Mouse (Mus musculus) kidney, embryonic 14.5 days (tissue): ENCODE results near the gene Ajm1. TPM values are rescaled to one million over a fixed set of nuclear protein-coding genes. Genes with fewer than 3 reads are reported as not detected.

Experiments
- ATAC-seq: fragments of 200-750 bp; cut with Nextera tagmentation; 2 replicates; pipeline ENCODE4 v1.8.0; 2017; ENCODE audit warnings: moderate number of reproducible peaks, mild to moderate bottlenecking, moderate TSS enrichment, moderate library complexity; ENCODE audit not compliant: low FRiP score, low TSS enrichment
- H3K27ac ChIP-seq: fragments of 300-500 bp; sonication (generic); 2 replicates; pipeline ENCODE4 v1.5.1; 2014; ENCODE audit warnings: low read depth, mild to moderate bottlenecking, low read length, moderate library complexity, mixed read lengths
- H3K27me3 ChIP-seq: fragments of 300-500 bp; sonication (generic); 2 replicates; pipeline ENCODE4 v1.6.1; 2014; ENCODE audit warnings: mild to moderate bottlenecking, low read length; ENCODE audit not compliant: control insufficient read depth, insufficient read depth
- H3K36me3 ChIP-seq: fragments of 300-500 bp; sonication (generic); 2 replicates; pipeline ENCODE4 v1.6.1; 2014; ENCODE audit warnings: low read length, mixed read lengths; ENCODE audit not compliant: control insufficient read depth, insufficient read depth
- H3K4me1 ChIP-seq: fragments of 300-500 bp; sonication (generic); 2 replicates; pipeline ENCODE4 v1.6.1; 2014; ENCODE audit warnings: low read length, mixed read lengths; ENCODE audit not compliant: control insufficient read depth, insufficient read depth
- H3K4me2 ChIP-seq: fragments of 300-500 bp; sonication (generic); replicated peaks from 2 replicates; pipeline ENCODE4 v1.6.1; 2014; ENCODE audit warnings: low read depth, mild to moderate bottlenecking, low read length
- H3K4me3 ChIP-seq: fragments of 300-500 bp; sonication (generic); 2 replicates; pipeline ENCODE4 v1.5.1; 2014; ENCODE audit warnings: mild to moderate bottlenecking, low read length
- H3K9ac ChIP-seq: fragments of 300-500 bp; sonication (generic); 2 replicates; pipeline ENCODE4 v1.6.1; 2014; ENCODE audit warnings: low read depth, mild to moderate bottlenecking, low read length, moderate library complexity
- H3K9me3 ChIP-seq: fragments of 300-500 bp; sonication (generic); 2 replicates; pipeline ENCODE4 v1.6.1; 2016; ENCODE audit warnings: low read length; ENCODE audit not compliant: control insufficient read depth
- WGBS: fragments of 180-500 bp; shearing (Covaris S2); extraction: QIAGEN DNeasy Blood & Tissue Kit; methylation state at CpG from one replicate; pipeline ENCODE4 v1.1.7; 2014; 5-methylcytosine and 5-hydroxymethylcytosine counted together
- polyA plus RNA-seq: library from polyadenylated mRNA; unstranded; fragments of >200 nt; fragmentation: Nextera tagmentation; extraction: Ambion mirVana; gene quantifications from 2 replicates; pipeline ENCODE4 v1.2.1, GENCODE M21; 2014

Gene Ajm1
- polyA plus RNA-seq, 1 experiment from 2014 or later, result 0.18 TPM

DNA sequence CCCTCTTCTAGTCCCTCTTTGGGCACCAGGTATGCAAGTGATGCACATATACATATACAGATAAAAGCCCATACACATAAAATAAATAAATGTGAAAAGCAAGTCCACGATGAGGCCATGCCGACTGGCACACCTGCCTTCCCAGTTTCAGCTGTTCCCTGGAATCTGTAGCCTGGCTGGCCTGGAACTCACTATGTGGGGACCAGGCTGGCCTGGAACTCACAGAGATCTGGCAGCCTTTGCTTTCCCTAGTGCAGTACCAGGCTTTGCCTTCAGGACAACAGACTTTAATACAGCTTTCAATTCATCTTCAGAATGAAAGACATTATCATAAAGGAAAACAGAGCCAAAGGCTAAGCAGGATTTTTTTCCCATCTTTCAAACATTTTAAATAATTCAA is 47.9 kb downstream of the Ajm1 start:
- H3K27me3 ChIP-seq, result no peaks in the 10 kb centered on the region
- H3K27ac ChIP-seq, result no peak overlapping the region
- H3K4me2 ChIP-seq, result no peak overlapping the region
- no peak for ATAC-seq
- no peak overlapping the region for H3K4me3 ChIP-seq
- no peaks in the 10 kb centered on the region for H3K4me1 ChIP-seq
- no peaks in the 10 kb centered on the region for H3K9me3 ChIP-seq
- H3K36me3 ChIP-seq, result peaks cover 64% of the 10 kb centered on the region
- H3K9ac ChIP-seq, result no peak overlapping the region
- 100% methylated on average over 2 of the region's 2 CpGs for WGBS

DNA sequence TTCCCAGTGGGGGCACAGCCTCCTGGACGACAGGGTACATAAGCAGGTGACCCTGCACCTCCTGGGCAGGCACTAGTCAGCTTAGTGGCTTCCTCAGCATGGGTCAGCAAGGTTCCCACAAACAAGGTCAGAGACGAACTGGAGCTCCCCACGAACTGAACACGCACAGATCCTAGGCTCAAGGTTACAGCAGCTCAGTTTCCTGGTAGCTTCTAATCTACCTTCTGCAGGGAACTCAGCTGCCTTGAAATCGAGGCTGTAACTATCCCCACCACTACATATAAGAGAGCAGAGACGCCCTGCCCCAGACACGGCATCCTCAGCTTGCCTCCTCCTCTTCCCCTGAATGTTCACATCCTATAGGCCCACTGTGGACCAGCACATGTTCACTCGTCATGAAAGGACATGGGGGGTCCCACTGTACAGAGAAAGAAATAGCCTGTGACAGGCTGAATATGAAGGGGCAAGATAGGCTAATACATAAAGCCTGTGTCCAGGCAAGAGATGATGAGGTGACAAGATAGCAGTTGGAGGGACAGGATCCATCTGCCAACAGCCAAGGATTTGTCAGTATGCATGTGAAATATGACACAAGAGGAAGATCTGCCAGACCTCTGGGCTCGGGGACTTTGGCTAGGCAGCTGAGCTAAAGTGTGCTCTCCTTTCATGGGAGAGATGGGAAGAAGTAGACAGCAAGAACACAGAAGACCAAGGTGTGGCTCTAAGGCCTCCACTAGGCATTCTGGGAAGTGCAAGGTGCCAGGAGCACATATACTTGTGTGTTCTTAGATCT is 54.9 kb downstream of the Ajm1 start:
- 87% methylated on average over 9 of the region's 9 CpGs for WGBS
- H3K27ac ChIP-seq, result no peak overlapping the region

More for the DNA sequence above, 54.9 kb downstream of the Ajm1 start:
- Histone ChIP-seq H3K36me3 (peaks cover 87% of the 10 kb centered on the region), H3K9me3 (no peaks in the 10 kb centered on the region), H3K27me3 (no peaks in the 10 kb centered on the region), H3K9ac (no peak overlapping the region), H3K4me2 (no peak overlapping the region), H3K4me1 (no peaks in the 10 kb centered on the region), H3K4me3 (no peak overlapping the region)
- no peak for ATAC-seq

Other genes with a start within 250 kb of the Ajm1 start
- 89.9 and 106 TPM in 2 replicates for gene Man1b1, start 249.4 kb downstream of the Ajm1 start, polyA plus RNA-seq
- 15.4 and 16.2 TPM in 2 replicates for gene Dpp7, start 225.4 kb downstream of the Ajm1 start, polyA plus RNA-seq
- 19.3 and 25.0 TPM in 2 replicates for gene Uap1l1, start 216.1 kb downstream of the Ajm1 start, polyA plus RNA-seq
- gene Sapcd2, start 209.4 kb downstream of the Ajm1 start, polyA plus RNA-seq, result 45.1 and 47.2 TPM in 2 replicates
- 2.0 and 2.7 TPM in 2 replicates for gene Entpd2, start 185.9 kb downstream of the Ajm1 start, polyA plus RNA-seq
- gene Npdc1, start 182.4 kb downstream of the Ajm1 start, polyA plus RNA-seq, result 32.8 and 34.0 TPM in 2 replicates
- not detected in 2 replicates for gene Fut7, start 158.5 kb downstream of the Ajm1 start, polyA plus RNA-seq
- 8.1 and 11.2 TPM in 2 replicates for gene Abca2, start 153.1 kb downstream of the Ajm1 start, polyA plus RNA-seq
- gene Clic3, start 124.9 kb downstream of the Ajm1 start, polyA plus RNA-seq, result 0.57 and 1.2 TPM in 2 replicates
- 23.5 and 23.9 TPM in 2 replicates for gene Paxx, start 120.7 kb downstream of the Ajm1 start, polyA plus RNA-seq
- gene Ptgds, start 111.7 kb downstream of the Ajm1 start, polyA plus RNA-seq, result 1.1 and 1.5 TPM in 2 replicates
- gene Lcn12, start 87.8 kb downstream of the Ajm1 start, polyA plus RNA-seq, result not detected in 2 replicates
- 58.1 and 87.6 TPM in 2 replicates for gene Fbxw5, start 81.0 kb downstream of the Ajm1 start, polyA plus RNA-seq
- gene C8g, start 80.0 kb downstream of the Ajm1 start, polyA plus RNA-seq, result 7.9 and 9.8 TPM in 2 replicates
- gene Traf2, start 34.8 kb downstream of the Ajm1 start, polyA plus RNA-seq, result 30.2 and 34.0 TPM in 2 replicates
- 314 and 436 TPM in 2 replicates for gene Edf1, start 23.9 kb downstream of the Ajm1 start, polyA plus RNA-seq
- gene Mamdc4, start 6.9 kb downstream of the Ajm1 start, polyA plus RNA-seq, result 3.3 and 7.5 TPM in 2 replicates
- 229 and 294 TPM in 2 replicates for gene Phpt1, start 6.5 kb downstream of the Ajm1 start, polyA plus RNA-seq
- 59.6 and 81.1 TPM in 2 replicates for gene Rabl6, start 26.8 kb upstream of the Ajm1 start, polyA plus RNA-seq
- gene Ccdc183, start 35.9 kb upstream of the Ajm1 start, polyA plus RNA-seq, result 0.23 and 0.29 TPM in 2 replicates
- 24.3 and 35.0 TPM in 2 replicates for gene Tmem141, start 40.2 kb upstream of the Ajm1 start, polyA plus RNA-seq
- gene Fcna, start 46.3 kb upstream of the Ajm1 start, polyA plus RNA-seq, result 1.6 and 1.9 TPM in 2 replicates
- not detected in 2 replicates for gene Lcn8, start 71.4 kb upstream of the Ajm1 start, polyA plus RNA-seq
- not detected in 2 replicates for gene Lcn5, start 76.2 kb upstream of the Ajm1 start, polyA plus RNA-seq
- gene Lcn6, start 95.0 kb upstream of the Ajm1 start, polyA plus RNA-seq, result not detected in 2 replicates
- gene Lcn10, start 101.0 kb upstream of the Ajm1 start, polyA plus RNA-seq, result not detected in 2 replicates
- gene Obp2a, start 118.3 kb upstream of the Ajm1 start, polyA plus RNA-seq, result not detected in 2 replicates
- 83.2 and 93.7 TPM in 2 replicates for gene Bmyc, start 125.0 kb upstream of the Ajm1 start, polyA plus RNA-seq
- gene Obp2b, start 155.3 kb upstream of the Ajm1 start, polyA plus RNA-seq, result not detected in 2 replicates
- gene Lcn3, start 183.8 kb upstream of the Ajm1 start, polyA plus RNA-seq, result 0.45 TPM in 1 of 2 replicates, not detected in the other
- not detected in 2 replicates for gene Lcn11, start 195.3 kb upstream of the Ajm1 start, polyA plus RNA-seq
- not detected in 2 replicates for gene Gm13539, start 200.5 kb upstream of the Ajm1 start, polyA plus RNA-seq
- not detected in 2 replicates for gene Glt6d1, start 234.1 kb upstream of the Ajm1 start, polyA plus RNA-seq
- not detected in 2 replicates for gene Lcn9, start 241.4 kb upstream of the Ajm1 start, polyA plus RNA-seq